Mouse (Mus musculus): ENCODE measurements around the gene Cdh4.

Cdh4 gene

GRCm38 (mm10) chr2:179467839-179468445, 25.7 kb downstream of the Cdh4 start:
- in situ Hi-C loops (cut with MseI, MboI) = no loop called here

- in situ Hi-C loops (cut with MseI, MboI) = no loop called here
These were observed 34.4 kb downstream of the Cdh4 start for GRCm38 (mm10) chr2:179476622-179477021.

- in situ Hi-C loops (cut with MseI, MboI) = no loop called here
These were observed 38.6 kb downstream of the Cdh4 start for GRCm38 (mm10) chr2:179480800-179481200.

- in situ Hi-C loops (cut with MseI, MboI) = no loop called here
These were observed 39.1 kb downstream of the Cdh4 start for GRCm38 (mm10) chr2:179481363-179481762.

GRCm38 (mm10) chr2:179488526-179489139, 46.4 kb downstream of the Cdh4 start:
- in situ Hi-C loops (cut with MseI, MboI) = no loop called here

GRCm38 (mm10) chr2:179491891-179492290, 49.7 kb downstream of the Cdh4 start:
- in situ Hi-C loops (cut with MseI, MboI) = no loop called here

- in situ Hi-C loops (cut with MseI, MboI) = no loop called here
These were observed 52.0 kb downstream of the Cdh4 start for GRCm38 (mm10) chr2:179494276-179494675.

GRCm38 (mm10) chr2:179510439-179510838, 68.2 kb downstream of the Cdh4 start:
- in situ Hi-C loops (cut with MseI, MboI) = no loop called here

GRCm38 (mm10) chr2:179516559-179516958, 74.3 kb downstream of the Cdh4 start:
- in situ Hi-C loops (cut with MseI, MboI) = no loop called here

- in situ Hi-C loops (cut with MseI, MboI) = no loop called here
These were observed 76.3 kb downstream of the Cdh4 start for GRCm38 (mm10) chr2:179518456-179519032.

GRCm38 (mm10) chr2:179519161-179519560, 76.9 kb downstream of the Cdh4 start:
- in situ Hi-C loops (cut with MseI, MboI) = no loop called here

GRCm38 (mm10) chr2:179519931-179520330, 77.7 kb downstream of the Cdh4 start:
- in situ Hi-C loops (cut with MseI, MboI) = no loop called here

GRCm38 (mm10) chr2:179520941-179521340, 78.7 kb downstream of the Cdh4 start:
- in situ Hi-C loops (cut with MseI, MboI) = no loop called here

- in situ Hi-C loops (cut with MseI, MboI) = no loop called here
These were observed 79.2 kb downstream of the Cdh4 start for GRCm38 (mm10) chr2:179521444-179521843.

- in situ Hi-C loops (cut with MseI, MboI) = no loop called here
These were observed 79.9 kb downstream of the Cdh4 start for GRCm38 (mm10) chr2:179522141-179522540.

- in situ Hi-C loops (cut with MseI, MboI) = no loop called here
These were observed 84.7 kb downstream of the Cdh4 start for GRCm38 (mm10) chr2:179526976-179527375.

GRCm38 (mm10) chr2:179530436-179531040, 88.3 kb downstream of the Cdh4 start:
- in situ Hi-C loops (cut with MseI, MboI) = no loop called here

GRCm38 (mm10) chr2:179533196-179533595, 91.0 kb downstream of the Cdh4 start:
- in situ Hi-C loops (cut with MseI, MboI) = no loop called here

GRCm38 (mm10) chr2:179533881-179534280, 91.7 kb downstream of the Cdh4 start:
- in situ Hi-C loops (cut with MseI, MboI) = no loop called here

GRCm38 (mm10) chr2:179535204-179535603, 93.0 kb downstream of the Cdh4 start:
- in situ Hi-C loops (cut with MseI, MboI) = no loop called here

GRCm38 (mm10) chr2:179536762-179537161, 94.5 kb downstream of the Cdh4 start:
- in situ Hi-C loops (cut with MseI, MboI) = no loop called here

- in situ Hi-C loops (cut with MseI, MboI) = no loop called here
These were observed 95.2 kb downstream of the Cdh4 start for GRCm38 (mm10) chr2:179537390-179537789.

All from mouse trophoblast stem cell (cell line).